Mouse (Mus musculus) lung, embryonic 14.5 days (tissue): ENCODE results near the gene Ston1. TPM values are rescaled to one million over a fixed set of nuclear protein-coding genes. Genes with fewer than 3 reads are reported as not detected.

Experiments
- ATAC-seq: fragments of 200-750 bp; cut with Nextera tagmentation; 2 replicates; pipeline ENCODE4 v1.8.0; 2017; ENCODE audit warnings: mild to moderate bottlenecking, moderate TSS enrichment, moderate library complexity; ENCODE audit not compliant: insufficient read depth
- DNase-seq: peaks from one replicate; pipeline ENCODE4 v3.0.0-alpha.2; 2015
- H3K27ac ChIP-seq: fragments of 300-500 bp; sonication (generic); 2 replicates; pipeline ENCODE4 v1.5.1; 2014; ENCODE audit warnings: low read depth, mild to moderate bottlenecking, moderate library complexity
- H3K27me3 ChIP-seq: fragments of 300-500 bp; sonication (generic); 2 replicates; pipeline ENCODE4 v1.6.1; 2014; ENCODE audit warnings: low read length, control low read depth; ENCODE audit not compliant: insufficient read depth
- H3K36me3 ChIP-seq: fragments of 300-500 bp; sonication (generic); 2 replicates; pipeline ENCODE4 v1.6.1; 2014; ENCODE audit warnings: control low read depth; ENCODE audit not compliant: insufficient read depth
- H3K4me1 ChIP-seq: fragments of 300-500 bp; sonication (generic); 2 replicates; pipeline ENCODE4 v1.6.1; 2014; ENCODE audit warnings: antibody characterized with exemption, control low read depth; ENCODE audit not compliant: insufficient read depth
- H3K4me2 ChIP-seq: fragments of 300-500 bp; sonication (generic); 2 replicates; pipeline ENCODE4 v1.6.1; 2014; ENCODE audit warnings: mild to moderate bottlenecking
- H3K4me3 ChIP-seq: fragments of 300-500 bp; sonication (generic); 2 replicates; pipeline ENCODE4 v1.5.1; 2014; ENCODE audit warnings: low read depth, low read length
- H3K9ac ChIP-seq: fragments of 300-500 bp; sonication (generic); 2 replicates; pipeline ENCODE4 v1.6.1; 2014
- H3K9me3 ChIP-seq: fragments of 300-500 bp; sonication (generic); 2 replicates; pipeline ENCODE4 v1.6.1; 2016; ENCODE audit warnings: low read depth, low read length, control low read depth
- CTCF ChIP-seq: IDR thresholded peaks from 2 replicates; pipeline ENCODE4 v1.5.1; 2016; ENCODE audit warnings: antibody characterized with exemption, low read depth
- WGBS: fragments of 180-500 bp; shearing (Covaris S2); extraction: QIAGEN DNeasy Blood & Tissue Kit; methylation state at CpG from one replicate; pipeline ENCODE4 v1.1.7; 2014; 5-methylcytosine and 5-hydroxymethylcytosine counted together
- polyA plus RNA-seq: library from polyadenylated mRNA; unstranded; fragments of >200 nt; fragmentation: Nextera tagmentation; extraction: Ambion mirVana; gene quantifications from 2 replicates; pipeline ENCODE4 v1.2.1, GENCODE M21; 2014

Ston1 gene
- polyA plus RNA-seq: 11.0 and 11.7 TPM in 2 replicates

GRCm38 (mm10) chr17:88597222-88598055 is at the start of gene Ston1:
Gene Ston1 (plus strand): TSS chr17:88597684.
- H3K4me2 ChIP-seq: peak within 1 kb of the TSS; percentile 83
- ATAC-seq: peak; percentile 89
- H3K4me3 ChIP-seq: peak within 1 kb of the TSS; percentile 59
- no peaks in the 10 kb centered on the region for H3K36me3 ChIP-seq
- H3K9me3 ChIP-seq: no peaks in the 10 kb centered on the region
- H3K9ac ChIP-seq: peak within 1 kb of the TSS; percentile 72
- peak; percentile 76 for DNase-seq
- no peaks in the 10 kb centered on the region for H3K4me1 ChIP-seq
- TF ChIP-seq CTCF: peak; percentile 87; the same call in 1 of the 2 replicates
- H3K27me3 ChIP-seq: no peaks in the 10 kb centered on the region
- H3K27ac ChIP-seq: peak within 1 kb of the TSS; percentile 85
- 0% methylated on average over 34 of the region's 41 CpGs for WGBS

GRCm38 (mm10) chr17:88549411-88550191 is 47.9 kb upstream of the Ston1 start:
- DNase-seq (no peak), ATAC-seq (no peak)
- Histone ChIP-seq H3K27ac (no peak overlapping the region), H3K9me3 (no peaks in the 10 kb centered on the region), H3K4me3 (no peak overlapping the region), H3K9ac (no peak overlapping the region), H3K36me3 (peaks cover 27% of the 10 kb centered on the region), H3K4me1 (no peaks in the 10 kb centered on the region), H3K4me2 (no peak overlapping the region), H3K27me3 (no peaks in the 10 kb centered on the region)
- TF ChIP-seq CTCF: no peak
- WGBS: 75% methylated on average over 24 of the region's 24 CpGs

GRCm38 (mm10) chr17:88550351-88550750 is 47.1 kb upstream of the Ston1 start:
- no peaks in the 10 kb centered on the region for H3K4me1 ChIP-seq
- H3K9me3 ChIP-seq: no peaks in the 10 kb centered on the region
- 69% methylated on average over 5 of the region's 5 CpGs for WGBS
- H3K9ac ChIP-seq: no peak overlapping the region
- no peak overlapping the region for H3K4me3 ChIP-seq
- ATAC-seq: no peak
- DNase-seq: no peak
- H3K27me3 ChIP-seq: no peaks in the 10 kb centered on the region
- H3K4me2 ChIP-seq: no peak overlapping the region
- H3K36me3 ChIP-seq: peaks cover 30% of the 10 kb centered on the region
- H3K27ac ChIP-seq: no peak overlapping the region
- TF ChIP-seq CTCF: no peak

DNA sequence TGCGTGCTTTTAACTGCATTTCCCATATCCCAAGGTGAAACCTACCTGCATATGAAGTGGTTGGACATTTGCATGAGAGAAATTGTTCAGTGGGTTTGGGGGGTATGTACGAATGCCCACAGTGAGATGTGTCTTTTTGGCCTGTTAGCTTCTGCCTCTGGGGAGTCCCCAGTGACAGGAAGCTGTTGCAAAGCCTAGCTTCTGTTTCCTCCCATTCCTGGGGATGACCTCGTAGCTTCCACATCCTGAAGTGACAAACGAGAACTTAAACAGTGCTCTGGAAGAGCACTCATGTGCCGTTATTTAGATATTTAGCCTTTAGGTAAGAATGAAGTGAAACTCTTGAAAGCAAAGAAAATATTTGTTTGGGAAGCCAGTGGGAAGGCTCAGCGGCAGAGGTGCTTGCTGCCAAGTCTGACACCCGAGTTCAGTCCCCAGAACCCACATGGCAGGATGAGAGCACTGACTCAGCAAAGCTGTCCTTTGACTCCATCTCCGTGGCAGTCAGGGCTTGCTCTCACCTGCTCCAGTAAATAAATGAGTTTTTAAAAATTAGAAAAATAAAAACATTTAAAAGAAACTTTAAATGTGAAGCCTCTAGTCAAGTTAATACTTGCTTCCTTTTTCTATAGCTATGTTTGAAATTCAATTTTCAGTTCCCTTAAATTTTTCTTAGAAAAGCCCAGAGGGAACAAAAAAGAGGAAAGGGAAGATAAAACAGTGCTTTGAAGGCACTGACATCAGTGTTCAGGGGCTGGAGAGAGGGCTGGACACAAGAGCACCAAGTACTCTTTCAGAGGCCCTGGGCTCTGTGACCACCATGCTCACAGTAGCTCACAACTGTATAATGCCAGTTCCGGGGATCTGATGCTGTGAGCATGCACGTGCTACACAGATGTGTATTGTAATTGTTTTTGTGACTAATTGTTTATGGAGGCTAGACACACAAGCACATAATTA is 46.2 kb upstream of the Ston1 start:
- Histone ChIP-seq H3K36me3 (peaks cover 34% of the 10 kb centered on the region), H3K4me2 (no peak overlapping the region), H3K27me3 (no peaks in the 10 kb centered on the region), H3K9ac (no peak overlapping the region), H3K9me3 (no peaks in the 10 kb centered on the region), H3K4me3 (no peak overlapping the region), H3K4me1 (no peaks in the 10 kb centered on the region), H3K27ac (no peak overlapping the region)
- DNase-seq (peak; percentile 30), ATAC-seq (no peak)
- 37% methylated on average over 10 of the region's 10 CpGs for WGBS
- no peak for TF ChIP-seq CTCF

DNA sequence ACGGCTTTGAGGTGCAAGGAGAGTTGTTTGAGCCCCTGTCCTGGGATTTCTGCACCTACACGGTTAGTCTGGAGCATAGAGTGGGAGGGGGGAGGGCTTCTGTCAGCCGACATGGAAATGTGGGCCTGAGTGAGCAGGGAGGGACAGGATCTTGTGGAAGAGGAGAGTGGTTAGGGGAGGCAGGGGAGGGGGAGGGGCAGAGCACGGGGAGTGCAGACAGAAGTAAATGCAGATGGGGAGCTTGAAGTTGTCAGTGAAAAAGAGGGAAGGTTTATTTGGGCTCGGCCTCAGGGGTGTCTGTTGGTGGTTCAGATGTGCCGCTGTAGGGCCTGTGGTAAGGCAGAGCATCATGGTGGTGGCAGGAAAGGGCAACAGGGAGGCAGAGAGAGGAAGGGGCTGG is 44.9 kb upstream of the Ston1 start:
- Histone ChIP-seq H3K27ac (no peak overlapping the region), H3K27me3 (no peaks in the 10 kb centered on the region), H3K9ac (no peak overlapping the region), H3K4me3 (no peak overlapping the region), H3K4me2 (no peak overlapping the region), H3K9me3 (no peaks in the 10 kb centered on the region), H3K4me1 (no peaks in the 10 kb centered on the region), H3K36me3 (peaks cover 44% of the 10 kb centered on the region)
- no peak for DNase-seq
- 18% methylated on average over 6 of the region's 6 CpGs for WGBS
- no peak for TF ChIP-seq CTCF
- ATAC-seq: peak; percentile 3; the same call in 1 of the 2 replicates

- peak; percentile 15 for DNase-seq
- Histone ChIP-seq H3K27ac (no peak overlapping the region), H3K4me2 (no peak overlapping the region), H3K9ac (no peak overlapping the region), H3K4me3 (no peak overlapping the region), H3K4me1 (no peaks in the 10 kb centered on the region), H3K36me3 (peaks cover 40% of the 10 kb centered on the region), H3K27me3 (no peaks in the 10 kb centered on the region), H3K9me3 (no peaks in the 10 kb centered on the region)
- peak; percentile 59; the same call in 1 of the 2 replicates for ATAC-seq
- WGBS: 25% methylated on average over 8 of the region's 8 CpGs
- TF ChIP-seq CTCF: no peak
These were observed 44.5 kb upstream of the Ston1 start for GRCm38 (mm10) chr17:88553001-88553449.
